Mouse (Mus musculus): Measurements from ENCODE around the gene Sh2d4b.

GRCm38 (mm10) chr14:40769097-40770090 is 123.7 kb downstream of the Sh2d4b start:
- TF ChIP-seq POLR2A (IDR thresholded peaks at IDR 0.05; ENCODE audit: control insufficient read depth, extremely low read depth, insufficient read depth, low read length, poor library complexity) = no peak
- TF ChIP-seq CTCF (IDR thresholded peaks at IDR 0.05; ENCODE audit: borderline replicate concordance, control insufficient read depth, extremely low read depth, insufficient read depth, low read length, poor library complexity) = no peak
